Mouse (Mus musculus) forebrain, embryonic 16.5 days (tissue): ENCODE data around the gene Cops6. TPM values are rescaled to one million over a fixed set of nuclear protein-coding genes. Genes with fewer than 3 reads are reported as not detected.

Experiments used
- ATAC-seq: fragments of 200-750 bp; cut with Nextera tagmentation; 2 replicates; pipeline ENCODE4 v1.8.0; 2017; ENCODE audit warnings: mild to moderate bottlenecking, moderate library complexity
- H3K27ac ChIP-seq: fragments of 300-500 bp; sonication (generic); 2 replicates; pipeline ENCODE4 v1.5.1; 2014; ENCODE audit warnings: low read length, control low read depth
- H3K27me3 ChIP-seq: fragments of 300-500 bp; sonication (generic); replicated peaks from 2 replicates; pipeline ENCODE4 v1.6.1; 2014; ENCODE audit warnings: low read length; ENCODE audit not compliant: control insufficient read depth, insufficient read depth
- H3K36me3 ChIP-seq: fragments of 300-500 bp; sonication (generic); 2 replicates; pipeline ENCODE4 v1.6.1; 2014; ENCODE audit not compliant: control insufficient read depth, insufficient read depth
- H3K4me1 ChIP-seq: fragments of 300-500 bp; sonication (generic); replicated peaks from 2 replicates; pipeline ENCODE4 v1.6.1; 2014; ENCODE audit warnings: low read length; ENCODE audit not compliant: control insufficient read depth, insufficient read depth
- H3K4me2 ChIP-seq: fragments of 300-500 bp; sonication (generic); 2 replicates; pipeline ENCODE4 v1.6.1; 2014; ENCODE audit warnings: mild to moderate bottlenecking, low read length, control low read depth
- H3K4me3 ChIP-seq: fragments of 300-500 bp; sonication (generic); replicated peaks from 2 replicates; pipeline ENCODE4 v1.5.1; 2014; ENCODE audit warnings: mild to moderate bottlenecking, low read length, control low read depth
- H3K9ac ChIP-seq: fragments of 300-500 bp; sonication (generic); replicated peaks from 2 replicates; pipeline ENCODE4 v1.6.1; 2014; ENCODE audit warnings: low read depth, low read length, control low read depth
- H3K9me3 ChIP-seq: fragments of 300-500 bp; sonication (generic); 2 replicates; pipeline ENCODE4 v1.6.1; 2016; ENCODE audit warnings: low read length; ENCODE audit not compliant: control insufficient read depth
- WGBS: fragments of 180-500 bp; shearing (Covaris S2); extraction: QIAGEN DNeasy Blood & Tissue Kit; methylation state at CpG from one replicate; pipeline ENCODE4 v1.1.7; 2014; 5-methylcytosine and 5-hydroxymethylcytosine counted together
- polyA plus RNA-seq: library from polyadenylated mRNA; unstranded; fragments of >200 nt; fragmentation: Nextera tagmentation; extraction: Ambion mirVana; gene quantifications from 2 replicates; pipeline ENCODE4 v1.2.1, GENCODE M21; 2015

The Cops6 gene
- 281 and 305 TPM in 2 replicates for polyA plus RNA-seq

- H3K9ac ChIP-seq = peak within 1 kb of the TSS; percentile 70
- peaks cover 29% of the 10 kb centered on the region for H3K36me3 ChIP-seq
- peak within 1 kb of the TSS; percentile 75 for H3K27ac ChIP-seq
- H3K4me3 ChIP-seq = peak within 1 kb of the TSS; percentile 77
- under 1% methylated on average over 42 of the region's 42 CpGs for WGBS
- H3K4me1 ChIP-seq = peaks cover 21% of the 10 kb centered on the region
- H3K9me3 ChIP-seq = no peaks in the 10 kb centered on the region
- peak; percentile 98 for ATAC-seq
- H3K27me3 ChIP-seq = no peaks in the 10 kb centered on the region
- peak within 1 kb of the TSS; percentile 83 for H3K4me2 ChIP-seq
These were observed at the start of gene Cops6 for GRCm38 (mm10) chr5:138160842-138161665. Gene Cops6, plus strand, starts transcription at chr5:138161071.

GRCm38 (mm10) chr5:138116255-138117198, 44.3 kb upstream of the Cops6 start, which contains the start of gene Zscan21:
Gene Zscan21, plus strand, starts transcription at chr5:138116903.
- peak within 1 kb of the TSS; percentile 61 for H3K4me3 ChIP-seq
- H3K4me1 ChIP-seq = peaks cover 18% of the 10 kb centered on the region
- no peaks in the 10 kb centered on the region for H3K27me3 ChIP-seq
- H3K9ac ChIP-seq = peak within 1 kb of the TSS; percentile 77
- H3K36me3 ChIP-seq = peaks cover 5% of the 10 kb centered on the region
- H3K9me3 ChIP-seq = no peaks in the 10 kb centered on the region
- ATAC-seq = peak; percentile 99
- WGBS = 6% methylated on average over 38 of the region's 38 CpGs
- H3K27ac ChIP-seq = peak within 1 kb of the TSS; percentile 96
- peak within 1 kb of the TSS; percentile 68 for H3K4me2 ChIP-seq

GRCm38 (mm10) chr5:138117199-138118015, 43.5 kb upstream of the Cops6 start:
- no peaks in the 10 kb centered on the region for H3K9me3 ChIP-seq
- peak overlapping the region; percentile 96 for H3K27ac ChIP-seq
- no peaks in the 10 kb centered on the region for H3K27me3 ChIP-seq
- peaks cover 5% of the 10 kb centered on the region for H3K36me3 ChIP-seq
- peak; percentile 24 for ATAC-seq
- peak overlapping the region; percentile 77 for H3K9ac ChIP-seq
- 6% methylated on average over 16 of the region's 16 CpGs for WGBS
- peak overlapping the region; percentile 68 for H3K4me2 ChIP-seq
- H3K4me1 ChIP-seq = peaks cover 18% of the 10 kb centered on the region
- peak overlapping the region; percentile 61 for H3K4me3 ChIP-seq

- H3K9me3 ChIP-seq = no peaks in the 10 kb centered on the region
- H3K27ac ChIP-seq = no peak overlapping the region
- H3K4me2 ChIP-seq = peak overlapping the region; percentile 68
- ATAC-seq = no peak
- WGBS = 67% methylated on average over 3 of the region's 3 CpGs
- H3K36me3 ChIP-seq = peaks cover 6% of the 10 kb centered on the region
- no peaks in the 10 kb centered on the region for H3K27me3 ChIP-seq
- H3K9ac ChIP-seq = peak overlapping the region; percentile 77
- H3K4me1 ChIP-seq = peaks cover 18% of the 10 kb centered on the region
- H3K4me3 ChIP-seq = peak overlapping the region; percentile 61
These were observed 42.8 kb upstream of the Cops6 start for GRCm38 (mm10) chr5:138118041-138118440.

GRCm38 (mm10) chr5:138132425-138133064, 28.3 kb upstream of the Cops6 start:
- H3K4me1 ChIP-seq = no peaks in the 10 kb centered on the region
- no peak overlapping the region for H3K27ac ChIP-seq
- H3K36me3 ChIP-seq = peaks cover 50% of the 10 kb centered on the region
- no peak overlapping the region for H3K4me3 ChIP-seq
- no peaks in the 10 kb centered on the region for H3K9me3 ChIP-seq
- WGBS = 95% methylated on average over 5 of the region's 5 CpGs
- ATAC-seq = no peak
- H3K27me3 ChIP-seq = no peaks in the 10 kb centered on the region
- H3K4me2 ChIP-seq = no peak overlapping the region
- no peak overlapping the region for H3K9ac ChIP-seq

GRCm38 (mm10) chr5:138137257-138137656, 23.6 kb upstream of the Cops6 start:
- peaks cover 30% of the 10 kb centered on the region for H3K36me3 ChIP-seq
- 93% methylated on average over 4 of the region's 4 CpGs for WGBS

GRCm38 (mm10) chr5:138137935-138138549, 22.8 kb upstream of the Cops6 start:
- 64% methylated on average over 8 of the region's 8 CpGs for WGBS

More at GRCm38 (mm10) chr5:138137257-138137656, 23.6 kb upstream of the Cops6 start:
- no peaks in the 10 kb centered on the region for H3K27me3 ChIP-seq
- no peaks in the 10 kb centered on the region for H3K4me1 ChIP-seq
- H3K9me3 ChIP-seq = no peaks in the 10 kb centered on the region
- no peak overlapping the region for H3K4me3 ChIP-seq
- H3K27ac ChIP-seq = no peak overlapping the region
- no peak overlapping the region for H3K4me2 ChIP-seq
- no peak overlapping the region for H3K9ac ChIP-seq
- no peak for ATAC-seq

GRCm38 (mm10) chr5:138138585-138138984, 22.3 kb upstream of the Cops6 start:
- Histone ChIP-seq H3K4me3 (no peak overlapping the region), H3K9me3 (no peaks in the 10 kb centered on the region), H3K4me1 (no peaks in the 10 kb centered on the region), H3K36me3 (peaks cover 26% of the 10 kb centered on the region), H3K4me2 (no peak overlapping the region), H3K9ac (no peak overlapping the region), H3K27me3 (no peaks in the 10 kb centered on the region), H3K27ac (no peak overlapping the region)
- WGBS = 60% methylated on average over 4 of the region's 4 CpGs
- ATAC-seq = no peak

More at GRCm38 (mm10) chr5:138137935-138138549, 22.8 kb upstream of the Cops6 start:
- peak; percentile 59; the same call in 1 of the 2 replicates for ATAC-seq
- Histone ChIP-seq H3K9ac (no peak overlapping the region), H3K9me3 (no peaks in the 10 kb centered on the region), H3K36me3 (peaks cover 26% of the 10 kb centered on the region), H3K27ac (no peak overlapping the region), H3K27me3 (no peaks in the 10 kb centered on the region), H3K4me3 (no peak overlapping the region), H3K4me2 (no peak overlapping the region), H3K4me1 (no peaks in the 10 kb centered on the region)
